Mouse (Mus musculus): ENCODE results near the gene Dcst1.

DNA sequence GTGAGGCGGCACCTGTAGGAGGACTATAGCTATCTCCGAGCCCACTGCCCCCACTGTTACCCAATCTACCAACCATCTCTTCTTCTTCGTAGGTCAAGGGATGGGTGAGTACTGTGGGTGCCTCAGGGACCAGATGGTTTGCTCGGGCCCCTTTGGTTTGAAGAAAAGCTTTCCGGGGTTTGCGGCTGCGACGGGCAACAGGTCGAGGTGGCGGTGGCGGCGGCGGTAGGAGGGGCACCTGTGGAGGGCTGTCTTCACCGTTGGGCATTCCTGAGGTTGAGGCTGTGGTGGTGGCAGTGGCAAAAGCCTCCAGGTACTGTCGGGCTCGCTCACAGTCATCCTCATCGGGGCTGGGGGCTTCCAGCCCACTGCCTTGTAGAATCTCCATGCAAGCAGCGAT is 15.7 kb upstream of the Dcst1 start:
- TF ChIP-seq EP300 (IDR thresholded peaks at IDR 0.05; ENCODE audit: low read depth): no peak
- no peak for TF ChIP-seq CTCF (IDR thresholded peaks at IDR 0.05; ENCODE audit: low read depth)
